Mouse (Mus musculus) urinary bladder, postnatal 14 days (tissue): ENCODE results near the gene Prepl.

Source experiments
- DNase-seq: peaks from one replicate; pipeline ENCODE4 v3.0.0; 2021; ENCODE audit warnings: low spot score

Gene Prepl

DNA sequence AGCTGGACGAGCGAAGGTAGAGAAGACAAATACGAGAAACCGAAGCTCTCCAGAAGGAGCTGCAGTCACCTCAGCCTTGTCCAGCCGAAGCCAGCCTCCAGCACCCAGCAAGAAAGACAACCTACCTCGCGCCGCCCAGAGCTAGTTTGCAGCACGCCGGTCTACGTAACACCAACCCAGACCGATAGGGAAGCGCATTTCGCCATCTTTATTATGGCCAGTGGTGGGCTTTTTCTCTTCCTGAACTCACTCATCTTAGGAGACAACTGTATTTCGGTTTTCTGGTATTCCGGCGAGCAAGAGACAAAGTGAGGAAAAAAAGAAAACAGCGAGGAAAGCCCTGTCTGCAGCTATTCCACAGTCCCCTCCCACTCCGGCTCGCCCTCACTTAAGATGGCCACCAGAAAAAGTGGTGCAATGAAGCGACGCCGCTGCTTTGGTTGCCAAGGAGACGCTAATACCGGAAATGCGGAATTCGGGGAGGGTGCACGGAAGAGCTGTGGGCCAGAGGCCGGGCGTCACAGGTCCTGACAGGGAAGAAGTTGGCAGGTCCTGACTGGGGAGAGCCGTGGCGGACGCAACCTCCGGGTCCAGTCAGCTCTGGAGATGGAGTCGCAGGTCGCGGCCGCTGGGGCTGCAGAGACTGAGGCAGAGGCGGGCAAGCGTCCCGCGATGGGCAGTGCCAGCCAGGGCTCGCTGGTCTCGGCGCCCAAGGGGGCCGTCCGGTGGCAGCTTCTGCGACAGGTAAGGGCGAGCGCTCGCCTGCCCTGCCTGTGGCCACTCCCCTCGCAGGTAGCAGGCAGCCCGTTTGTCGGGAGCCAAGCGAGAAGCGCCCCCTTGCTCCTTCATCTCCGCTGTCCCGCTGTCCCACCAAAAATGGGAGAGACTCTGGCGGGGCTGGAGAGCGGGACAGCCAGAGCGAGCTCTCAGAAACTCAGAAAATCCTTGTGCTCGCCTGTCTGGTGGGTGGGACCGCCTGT lies at the start of gene Prepl, which contains the start of gene Camkmt:
Prepl (minus strand) TSS at position 122 of the 980 bp plus-strand sequence.
Camkmt (plus strand) TSS at position 433 of the 980 bp plus-strand sequence.
- peak; percentile 96 for DNase-seq

DNA sequence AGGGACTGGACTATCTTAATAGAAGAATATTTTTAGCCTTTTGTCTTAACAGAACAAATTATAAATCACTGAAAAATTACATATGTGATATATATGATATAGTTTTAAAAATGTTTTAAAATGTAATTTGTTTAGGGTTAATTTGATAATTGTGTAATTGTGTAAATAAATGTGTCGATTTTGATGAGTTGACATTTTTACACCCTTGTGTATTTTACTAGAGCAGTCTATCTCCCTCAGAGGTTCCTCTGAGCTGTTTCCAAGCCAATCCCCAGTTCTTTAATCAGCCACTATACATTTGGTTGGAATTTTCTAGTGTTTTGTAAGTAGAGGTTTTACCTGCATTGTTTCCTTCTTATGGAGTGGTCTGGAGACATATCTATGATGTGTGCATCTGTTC lies 48.4 kb upstream of the Prepl start:
- DNase-seq = no peak

DNA sequence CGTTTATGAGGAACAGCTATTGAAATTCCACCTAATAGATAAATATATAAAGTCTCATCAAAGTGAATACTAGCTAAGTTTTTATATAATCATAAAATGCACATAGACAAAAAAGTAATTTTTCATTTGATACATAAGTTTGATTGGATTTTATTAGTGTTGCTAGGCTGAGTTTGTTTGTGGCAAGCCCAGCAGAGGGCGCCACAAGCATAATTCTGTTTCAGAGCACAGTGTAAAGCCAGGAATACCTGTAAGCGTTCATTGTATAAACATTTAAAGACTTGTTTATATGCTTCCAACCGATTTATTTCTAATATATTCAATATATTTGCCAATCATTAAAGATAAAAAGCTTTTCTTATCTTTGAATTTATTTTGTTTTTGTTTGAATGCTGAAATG lies 26.6 kb upstream of the Prepl start:
- peak; percentile 51 for DNase-seq

DNA sequence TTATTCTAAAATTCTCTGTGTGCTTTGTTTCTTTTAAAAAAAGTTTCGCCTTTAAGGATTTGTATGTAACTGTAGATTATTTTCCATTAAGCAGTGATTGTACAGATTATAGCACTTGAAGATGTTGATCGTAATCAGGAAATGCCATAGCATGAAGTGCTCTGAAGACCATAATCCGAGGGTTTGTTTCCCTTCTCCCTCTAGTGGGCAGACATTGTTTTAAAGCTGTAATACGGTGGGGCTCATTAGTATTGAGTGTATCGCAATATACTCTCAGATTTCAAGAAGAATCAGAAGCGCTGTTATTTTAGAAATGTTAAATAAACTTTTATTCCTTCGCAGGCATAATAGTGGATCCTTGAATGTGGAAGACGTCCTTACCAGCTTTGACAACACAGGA lies 23.4 kb upstream of the Prepl start:
- DNase-seq = no peak

DNA sequence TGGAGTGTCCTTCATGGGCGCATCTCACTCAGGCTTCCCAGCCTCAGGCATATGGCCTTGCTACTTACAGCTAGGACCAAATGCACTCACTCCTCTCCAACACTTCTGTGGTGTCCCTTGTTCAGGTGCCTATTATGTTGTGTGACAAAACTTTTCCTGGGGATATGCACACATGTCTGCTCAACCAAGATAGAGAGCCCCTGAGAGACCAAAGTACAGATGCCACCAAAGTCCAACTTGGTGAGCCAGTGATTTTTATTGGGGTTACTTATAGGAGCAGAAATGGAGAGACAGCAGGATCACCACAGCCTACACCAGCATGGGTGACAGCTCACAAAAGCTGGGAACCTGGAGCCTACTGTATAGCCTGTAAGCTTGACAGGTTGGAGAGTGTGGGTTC lies 20.6 kb upstream of the Prepl start:
- no peak for DNase-seq

DNA sequence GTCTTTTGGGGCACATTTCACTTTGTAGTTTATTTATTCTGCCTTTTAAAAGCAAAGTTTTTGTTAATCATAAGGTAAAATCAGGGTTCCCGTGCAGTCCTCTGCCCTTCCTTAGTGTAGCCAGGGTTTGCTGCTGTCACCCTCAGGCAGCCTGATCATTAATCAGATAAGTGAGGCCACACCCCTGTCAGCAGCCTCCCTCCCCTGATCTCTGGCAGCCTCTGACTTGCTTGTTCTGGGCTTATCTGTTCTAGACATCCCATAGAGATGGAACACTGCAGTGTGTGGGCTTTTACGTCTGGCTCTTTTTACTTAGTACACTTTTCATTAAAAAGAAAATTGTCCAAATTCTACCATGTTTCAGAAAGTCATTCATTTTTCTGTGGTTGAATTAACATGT lies 13.3 kb upstream of the Prepl start:
- peak; percentile 11 for DNase-seq

DNA sequence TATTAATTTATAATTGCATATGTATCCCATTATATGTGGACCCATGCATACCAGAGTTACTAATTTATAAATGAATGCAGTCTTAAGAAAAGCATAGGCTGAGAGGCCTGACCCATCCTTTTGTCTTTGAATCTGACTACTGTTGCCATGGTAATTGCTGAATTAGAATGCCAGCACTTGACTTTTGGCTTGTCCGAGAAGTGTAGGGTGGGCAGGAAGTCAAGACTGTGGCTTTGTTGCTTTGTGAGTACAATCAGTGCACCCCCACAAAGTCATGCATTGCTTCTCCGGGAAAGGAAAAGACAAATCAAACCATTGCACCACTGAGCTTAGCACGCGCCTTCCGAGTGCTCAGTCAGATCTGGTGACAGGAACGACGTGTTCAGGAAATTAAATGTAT lies 11.7 kb upstream of the Prepl start:
- no peak for DNase-seq

DNA sequence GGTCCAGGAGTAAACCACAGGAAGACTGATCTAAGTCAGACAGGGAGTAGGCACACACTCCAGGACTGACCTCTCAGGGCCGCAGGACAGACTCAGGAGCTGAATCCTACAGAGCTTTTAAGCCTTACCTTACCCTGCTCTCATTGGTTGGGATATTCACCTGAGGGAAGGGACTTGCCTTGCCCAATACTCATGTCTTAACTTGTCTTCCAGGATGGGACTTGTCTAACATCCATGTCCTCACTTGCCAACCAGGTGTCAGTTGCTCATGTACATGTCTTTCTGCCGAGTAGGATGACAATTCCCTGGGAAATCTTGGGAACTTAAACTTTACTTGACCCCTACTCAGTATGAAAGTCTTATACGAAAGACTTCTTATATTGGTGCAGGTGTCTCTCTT lies 10.2 kb upstream of the Prepl start:
- no peak for DNase-seq

DNA sequence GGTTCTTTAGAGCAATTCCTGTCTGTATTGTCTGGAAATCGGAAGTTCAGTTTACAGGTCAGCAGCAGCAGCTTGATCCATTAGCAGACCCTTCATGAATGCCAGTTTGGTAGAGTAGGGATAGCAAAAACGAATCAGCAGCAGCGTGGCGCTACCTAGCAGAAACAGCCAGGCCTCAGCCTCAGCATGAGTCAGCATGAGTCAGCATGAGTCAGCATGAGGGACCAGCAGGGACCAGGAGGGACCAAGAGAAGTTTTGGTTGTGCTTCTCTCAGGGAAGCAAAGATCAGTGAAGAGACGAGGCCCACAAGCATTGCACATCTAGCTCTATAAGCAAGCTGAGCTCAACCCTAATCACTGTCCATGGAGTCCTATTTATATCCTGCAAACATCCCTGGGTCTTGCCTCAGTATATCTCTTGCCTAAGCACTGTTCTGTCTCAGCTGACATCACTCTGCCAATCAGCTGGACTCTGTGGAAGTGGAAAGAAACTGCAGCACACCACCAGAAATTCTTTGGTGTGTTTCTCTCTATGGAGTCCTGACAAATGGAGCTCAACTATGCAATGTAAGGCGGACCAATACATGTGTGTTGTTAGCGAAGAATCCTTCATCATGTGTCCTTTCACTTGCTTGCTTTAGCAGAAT lies 8.8 kb upstream of the Prepl start:
- no peak for DNase-seq

DNA sequence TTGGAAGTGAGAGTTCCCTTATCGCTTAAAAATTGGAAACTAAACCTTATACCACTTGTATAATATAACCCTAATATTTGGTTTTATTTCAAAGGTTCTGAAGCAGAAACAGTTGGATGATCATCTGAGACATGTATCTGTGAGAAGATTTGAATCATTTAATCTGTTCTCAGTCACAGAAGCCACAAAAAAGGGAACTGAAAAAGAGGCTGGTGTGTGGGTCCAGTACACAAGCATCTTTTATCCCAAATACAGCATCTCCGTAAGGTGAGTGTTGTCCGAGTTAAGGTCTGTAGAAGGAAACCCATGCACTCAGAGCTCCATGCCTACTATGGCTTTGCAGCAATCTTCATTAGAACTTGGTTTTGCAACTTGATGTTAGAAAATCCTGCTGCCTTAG lies 6.4 kb upstream of the Prepl start:
- DNase-seq = no peak

DNA sequence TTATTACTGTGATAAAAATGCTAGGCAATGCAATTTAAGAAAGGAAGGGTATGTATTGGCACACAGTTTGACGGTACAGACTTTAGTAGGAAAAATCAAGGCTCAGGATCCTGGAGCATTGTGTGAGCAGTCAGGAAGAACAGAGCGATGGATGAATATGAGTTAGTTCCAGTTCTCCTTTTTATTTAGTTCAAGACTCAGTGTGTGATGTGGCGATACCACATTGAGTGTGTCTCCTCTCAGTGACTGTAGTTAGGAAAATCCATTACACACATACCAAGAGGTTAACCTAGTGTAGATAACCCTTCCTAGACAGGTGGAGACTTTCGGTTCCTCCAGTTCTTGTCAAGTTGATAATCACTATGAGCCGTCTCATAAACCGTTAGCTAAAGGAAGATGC lies 1.7 kb upstream of the Prepl start:
- no peak for DNase-seq

DNA sequence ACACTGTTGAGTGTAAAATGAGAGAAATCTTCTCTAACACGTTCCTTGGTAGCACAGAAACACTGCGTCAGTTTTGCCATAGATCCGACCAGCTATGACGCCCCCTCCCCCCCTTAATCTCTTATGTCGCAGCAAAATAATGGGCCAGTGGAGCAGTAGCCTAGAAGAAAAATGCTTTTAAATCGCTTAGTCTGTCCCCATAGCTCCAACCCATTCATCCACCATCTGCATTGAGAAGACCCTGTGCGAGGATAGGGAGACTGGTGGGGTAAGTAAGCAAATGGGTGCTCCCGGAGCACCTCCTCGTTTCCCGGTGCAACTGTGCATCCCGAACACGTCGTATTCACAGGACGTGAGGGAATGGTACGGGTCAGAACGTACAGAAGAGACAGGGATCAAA lies 420 bp downstream of the Prepl start:
- no peak for DNase-seq

DNA sequence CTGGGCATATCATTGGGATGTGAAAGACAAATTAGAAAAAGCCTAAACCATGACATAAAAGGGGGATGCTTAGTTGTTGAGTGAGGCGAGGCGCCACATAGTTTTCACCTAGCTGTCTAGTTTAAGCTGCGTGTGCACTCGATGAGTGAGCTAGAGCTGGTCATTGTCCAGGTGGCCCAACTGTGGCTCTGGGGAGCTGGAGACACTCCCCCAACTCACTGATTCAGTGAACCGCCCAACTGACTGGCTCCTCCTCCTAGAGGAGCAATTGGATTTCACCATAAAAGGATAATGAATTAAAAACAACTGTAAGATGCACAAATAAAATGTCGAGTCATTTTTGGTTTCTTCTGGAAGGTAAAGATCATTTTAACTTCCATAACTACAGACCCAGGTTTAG lies 1.0 kb downstream of the Prepl start:
- DNase-seq = no peak

DNA sequence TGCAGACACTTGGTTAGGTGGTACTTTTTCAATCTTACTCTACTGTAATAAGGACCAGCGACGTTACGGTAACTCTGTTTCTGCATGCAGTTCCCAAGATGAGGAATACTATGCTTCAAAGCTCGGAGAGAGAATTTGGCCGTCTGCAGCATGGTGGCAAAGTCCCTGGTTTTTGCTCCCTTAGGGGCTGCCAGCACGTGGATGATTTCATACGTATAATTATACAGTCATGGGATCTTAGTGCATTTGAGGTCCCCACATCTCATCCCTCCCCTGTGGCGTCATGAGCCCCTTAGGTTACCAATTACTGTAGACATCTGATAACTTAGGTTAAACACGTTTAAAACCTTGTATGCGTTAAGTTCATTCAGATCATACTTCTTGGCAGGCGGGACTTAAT lies 1.6 kb downstream of the Prepl start:
- DNase-seq = no peak

DNA sequence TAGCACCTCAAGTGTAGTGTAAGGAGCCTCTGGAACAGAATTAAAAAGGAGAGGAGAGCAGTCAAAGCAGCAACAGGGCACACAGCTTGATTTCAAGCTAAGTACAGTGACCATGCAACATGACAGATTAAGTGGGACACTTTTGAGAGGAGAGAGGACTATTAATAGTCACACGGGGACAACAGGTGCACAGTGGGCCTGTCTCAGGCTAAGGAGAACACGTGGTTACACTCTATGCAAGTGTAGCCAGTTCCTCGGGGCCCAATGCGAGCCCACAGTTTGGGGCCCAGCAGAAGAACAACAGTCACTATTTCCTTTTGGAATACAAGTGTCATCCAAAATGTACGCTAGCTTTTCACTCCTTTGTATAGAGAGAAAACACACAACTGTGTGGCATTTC lies 2.5 kb downstream of the Prepl start:
- DNase-seq = no peak

DNA sequence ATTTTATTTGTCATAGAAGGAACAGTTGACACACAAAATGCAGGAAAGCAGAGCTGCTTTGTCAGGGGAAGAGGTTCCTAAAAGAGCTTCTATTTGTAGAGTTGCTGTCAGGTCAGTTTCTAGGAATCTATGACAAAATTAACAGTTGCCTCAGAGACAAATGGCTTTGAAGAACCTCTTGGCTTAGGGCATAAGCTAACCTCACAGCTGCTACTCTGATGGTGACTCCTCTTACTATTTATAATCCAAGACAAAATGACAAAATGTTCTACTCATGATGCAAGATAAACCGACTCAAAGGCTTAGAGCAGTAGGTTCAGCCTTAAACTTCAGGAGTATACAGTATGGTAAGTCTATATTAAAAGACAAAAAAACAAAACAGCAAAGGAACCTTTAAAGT lies 3.5 kb downstream of the Prepl start:
- no peak for DNase-seq

DNA sequence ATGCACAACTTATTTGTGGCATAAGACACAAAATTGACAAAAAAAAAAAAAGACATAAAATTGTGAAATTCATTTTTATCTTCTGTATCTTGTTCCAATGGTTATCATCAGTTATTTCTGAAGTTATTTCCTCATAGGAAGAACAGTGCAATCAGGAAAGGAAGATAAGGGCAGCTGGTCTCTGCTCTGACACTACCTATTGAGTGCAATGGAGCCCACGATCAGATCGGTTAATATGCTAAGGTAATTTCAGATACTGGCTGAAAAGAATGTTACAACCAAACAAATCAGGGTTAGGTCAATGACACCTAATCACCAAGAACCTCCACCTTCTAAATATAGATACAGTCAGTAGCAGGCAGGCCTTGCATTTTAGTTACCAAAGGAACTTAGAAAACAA lies 4.7 kb downstream of the Prepl start:
- DNase-seq = no peak

DNA sequence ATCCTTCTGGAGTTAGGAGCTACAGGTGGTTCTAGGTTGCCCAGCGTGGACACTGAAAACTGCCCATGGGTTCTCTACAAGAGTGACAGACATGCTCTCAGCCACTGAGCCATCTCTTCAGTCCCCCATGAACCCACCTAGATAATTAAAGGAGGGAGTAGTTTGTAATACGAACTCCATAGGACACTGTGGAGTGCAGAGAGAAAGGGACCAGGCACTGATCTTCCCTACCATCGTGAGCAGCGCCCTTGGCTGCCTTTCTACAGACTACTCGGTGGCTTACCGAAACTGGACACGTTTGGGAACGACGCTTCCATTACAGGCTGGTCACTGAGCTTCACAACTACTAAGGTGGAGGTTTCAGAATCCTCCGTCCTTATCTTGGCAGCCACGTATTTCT lies 9.3 kb downstream of the Prepl start:
- DNase-seq = no peak

DNA sequence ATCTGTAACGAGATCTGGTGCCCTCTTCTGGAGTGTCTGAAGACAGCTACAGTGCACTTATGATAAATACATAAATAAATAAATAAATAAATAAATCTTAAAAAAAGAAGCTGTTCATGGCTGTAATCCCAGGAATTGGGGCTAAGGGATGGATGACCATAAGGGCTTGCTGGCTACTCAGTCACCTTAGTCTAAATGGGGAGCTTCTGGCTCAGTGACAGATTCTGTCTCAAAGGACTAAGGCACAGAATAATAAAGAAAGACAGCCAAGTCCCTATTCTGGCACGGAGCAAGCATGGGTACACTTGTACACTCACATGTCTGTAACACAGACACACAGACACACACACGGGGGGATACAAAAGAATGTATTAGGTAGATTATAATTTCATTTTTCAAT lies 10.8 kb downstream of the Prepl start:
- DNase-seq = no peak

DNA sequence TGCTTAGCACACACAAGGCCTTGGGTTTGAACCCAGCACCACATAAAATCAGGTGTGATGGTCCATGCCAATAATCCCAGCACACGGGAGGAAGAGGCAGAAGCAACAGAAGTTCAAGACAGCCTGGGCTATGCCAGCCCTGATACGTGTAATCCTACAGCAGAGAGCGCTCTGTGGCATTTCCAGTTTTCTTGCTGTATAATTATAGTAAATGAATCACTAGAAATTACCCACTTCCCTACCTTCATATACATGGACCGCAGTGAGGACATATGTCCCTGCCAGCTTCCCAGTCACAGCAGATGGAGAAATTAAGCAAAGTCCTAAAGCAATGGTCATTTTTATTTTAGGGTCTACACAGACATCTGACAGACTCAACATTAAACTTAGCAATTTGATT lies 16.0 kb downstream of the Prepl start:
- no peak for DNase-seq

DNA sequence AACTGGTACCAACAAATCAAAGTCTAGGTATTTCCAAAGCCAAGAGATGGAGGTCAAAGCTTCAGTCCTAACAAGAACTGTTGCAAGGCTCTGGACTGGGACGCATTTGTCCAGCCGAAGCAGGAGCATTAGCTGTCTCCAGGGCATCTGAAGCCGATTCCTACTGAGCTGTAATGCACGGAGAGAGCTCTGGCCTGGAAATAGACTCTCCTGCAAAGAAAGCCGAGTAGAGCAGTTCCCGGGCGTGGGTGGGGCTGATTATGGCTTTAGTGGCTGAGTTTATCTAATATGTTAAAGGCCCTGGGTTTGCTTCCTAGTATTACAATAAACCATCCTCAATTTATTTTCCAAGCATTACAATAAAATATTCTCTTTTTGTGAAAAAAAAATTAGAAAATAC lies 16.8 kb downstream of the Prepl start:
- no peak for DNase-seq

DNA sequence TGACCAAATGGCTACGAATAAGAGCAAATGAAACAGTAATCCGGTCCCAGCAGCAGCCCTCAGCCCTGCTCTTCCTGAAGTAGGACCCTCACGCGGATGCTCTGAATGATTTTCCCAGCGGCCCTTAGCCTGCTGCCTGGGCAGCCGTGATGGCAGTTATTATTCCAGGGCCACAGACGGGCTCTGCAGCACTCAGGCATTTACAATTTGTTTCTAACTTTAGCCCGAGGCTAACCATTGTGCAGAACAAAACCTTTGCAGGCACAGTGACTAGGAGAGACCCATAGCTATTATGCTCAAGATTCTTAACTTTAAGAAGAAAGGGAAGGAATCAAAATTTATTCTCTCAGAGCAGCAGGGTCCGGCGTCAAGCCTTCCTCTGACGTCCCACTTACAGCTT lies 17.7 kb downstream of the Prepl start:
- no peak for DNase-seq

DNA sequence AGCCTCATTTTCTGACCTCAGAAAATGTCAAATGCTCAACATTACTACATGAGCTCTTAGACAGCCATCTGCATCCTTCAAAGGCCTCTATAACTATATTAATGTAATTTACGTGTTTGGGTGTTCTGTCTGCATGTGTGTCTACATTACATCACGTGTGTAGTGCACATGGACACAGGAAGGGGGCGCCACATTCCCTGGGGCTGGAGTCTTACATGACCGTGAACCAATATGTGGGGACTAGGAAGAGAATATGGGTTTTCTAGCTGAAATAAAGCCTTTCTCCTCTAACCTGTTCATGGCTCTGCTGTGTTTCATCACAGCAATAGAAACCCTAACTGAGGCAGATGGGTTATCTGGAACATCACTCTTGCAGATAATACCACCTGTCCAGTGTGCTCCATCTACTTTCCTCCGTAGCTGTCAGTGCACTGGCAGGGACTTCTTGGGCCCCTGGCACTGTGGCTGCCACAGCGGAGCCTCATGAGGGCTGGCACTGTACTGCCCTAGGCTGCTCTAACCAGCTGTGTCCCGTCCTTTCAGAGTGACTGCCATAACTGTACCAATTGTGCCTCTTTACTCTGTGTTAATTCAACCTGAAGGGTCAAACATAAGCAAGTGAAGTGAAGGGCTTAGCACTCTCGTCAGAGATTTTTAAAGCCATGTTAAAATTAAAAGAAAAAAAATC lies 18.8 kb downstream of the Prepl start:
- no peak for DNase-seq
